Mouse (Mus musculus) T-helper 1 cell (primary cell): ENCODE measurements around the gene Plekhg6.

ENCODE experiments used
- in situ Hi-C: fragments of 300-600 bp; cut with MboI, MseI; formaldehyde crosslinking; loops from one replicate; pipeline ENCODE4 v1.15.1; 2025; ENCODE audit warnings: high pct_unique_total_duplicates

Gene Plekhg6

GRCm38 (mm10) chr6:125380372-125381360 is at the start of gene Plekhg6:
TSS of gene Plekhg6 (minus strand) at chr6:125380793.
- in situ Hi-C loops, result no loop called here

DNA sequence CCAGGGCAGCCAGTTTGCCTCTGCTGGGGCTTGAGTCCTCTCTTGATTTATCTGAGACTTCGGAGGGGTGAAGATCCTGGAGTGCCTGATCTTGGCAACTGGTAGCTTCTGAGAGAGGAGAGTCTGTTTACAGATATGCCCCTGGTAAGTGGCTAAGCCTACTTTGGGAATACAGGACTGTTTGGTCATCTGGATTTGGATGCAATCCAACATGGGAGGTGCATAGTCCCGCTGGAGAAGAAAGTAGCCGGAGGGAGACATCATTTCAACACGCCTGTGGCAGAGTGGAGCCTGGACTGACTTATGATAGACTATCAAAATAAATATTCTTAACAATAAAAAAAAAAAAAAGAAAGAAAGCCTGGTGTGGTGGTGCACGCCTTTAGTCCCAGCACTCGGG is 49.1 kb upstream of the Plekhg6 start:
- in situ Hi-C loops, result loop anchor here (5.0 kb wide), 1 partner anchor 53 kb away; no protein-coding TSS in a partner anchor

DNA sequence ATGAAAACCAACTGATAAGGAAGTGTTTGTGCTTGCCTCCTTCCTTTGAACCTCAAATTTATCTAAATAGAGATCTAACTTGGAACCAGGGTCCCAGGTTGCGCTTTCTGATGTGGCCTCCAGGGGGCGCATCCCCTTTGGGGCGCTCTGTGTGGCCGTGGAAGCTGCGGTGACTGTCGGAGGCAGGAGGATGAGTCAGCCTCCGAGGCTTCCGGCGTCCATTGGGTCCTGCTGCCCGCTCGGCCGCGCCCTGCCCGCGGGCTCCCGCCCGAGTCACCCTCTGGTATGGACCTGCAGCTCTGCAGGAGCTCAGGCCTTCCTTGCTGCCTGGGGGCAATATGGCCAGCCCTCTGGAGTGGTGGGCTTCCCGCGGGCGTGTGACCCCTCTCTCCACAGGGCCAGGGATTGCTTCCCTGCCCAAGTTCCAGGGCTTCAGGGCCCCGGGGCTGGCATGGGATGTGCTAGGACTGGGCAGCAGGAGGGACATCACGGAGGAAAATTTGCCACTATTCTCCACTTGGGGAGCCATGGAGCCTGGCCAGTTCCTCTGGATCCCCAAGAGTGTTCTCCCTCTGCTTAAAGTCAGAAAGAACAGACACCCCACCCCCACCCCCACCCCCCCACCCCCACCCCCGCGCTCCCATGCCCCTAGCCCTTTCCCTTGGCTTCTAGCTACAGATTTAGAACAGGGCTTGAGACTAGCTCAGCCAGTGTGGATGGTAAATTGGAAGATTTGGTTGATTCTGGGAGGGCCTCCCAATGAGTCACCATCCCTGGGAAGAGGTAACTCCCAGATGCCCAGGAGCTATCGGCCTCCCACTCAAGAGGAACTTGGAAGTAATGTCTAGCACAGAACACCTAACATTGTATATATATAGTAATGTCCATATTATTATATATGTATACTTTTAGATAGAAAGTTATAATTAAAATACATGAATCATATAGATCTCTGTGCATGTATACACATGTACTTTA is 46.1 kb upstream of the Plekhg6 start:
- in situ Hi-C loops, result loop anchor here (5.0 kb wide), 1 partner anchor 56 kb away; no protein-coding TSS in a partner anchor

GRCm38 (mm10) chr6:125425205-125426090 is 44.9 kb upstream of the Plekhg6 start:
- in situ Hi-C loops, result loop anchor here (5.0 kb wide), 1 partner anchor 57 kb away; no protein-coding TSS in a partner anchor

GRCm38 (mm10) chr6:125424156-125424555 is 43.6 kb upstream of the Plekhg6 start:
- in situ Hi-C loops, result loop anchor here (5.0 kb wide), 1 partner anchor 178 kb away; no protein-coding TSS in a partner anchor

GRCm38 (mm10) chr6:125423507-125423906 is 42.9 kb upstream of the Plekhg6 start:
- in situ Hi-C loops, result loop anchor here (5.0 kb wide), 1 partner anchor 179 kb away; no protein-coding TSS in a partner anchor

GRCm38 (mm10) chr6:125423099-125423498 is 42.5 kb upstream of the Plekhg6 start:
- in situ Hi-C loops, result loop anchor here (5.0 kb wide), 1 partner anchor 179 kb away; no protein-coding TSS in a partner anchor

DNA sequence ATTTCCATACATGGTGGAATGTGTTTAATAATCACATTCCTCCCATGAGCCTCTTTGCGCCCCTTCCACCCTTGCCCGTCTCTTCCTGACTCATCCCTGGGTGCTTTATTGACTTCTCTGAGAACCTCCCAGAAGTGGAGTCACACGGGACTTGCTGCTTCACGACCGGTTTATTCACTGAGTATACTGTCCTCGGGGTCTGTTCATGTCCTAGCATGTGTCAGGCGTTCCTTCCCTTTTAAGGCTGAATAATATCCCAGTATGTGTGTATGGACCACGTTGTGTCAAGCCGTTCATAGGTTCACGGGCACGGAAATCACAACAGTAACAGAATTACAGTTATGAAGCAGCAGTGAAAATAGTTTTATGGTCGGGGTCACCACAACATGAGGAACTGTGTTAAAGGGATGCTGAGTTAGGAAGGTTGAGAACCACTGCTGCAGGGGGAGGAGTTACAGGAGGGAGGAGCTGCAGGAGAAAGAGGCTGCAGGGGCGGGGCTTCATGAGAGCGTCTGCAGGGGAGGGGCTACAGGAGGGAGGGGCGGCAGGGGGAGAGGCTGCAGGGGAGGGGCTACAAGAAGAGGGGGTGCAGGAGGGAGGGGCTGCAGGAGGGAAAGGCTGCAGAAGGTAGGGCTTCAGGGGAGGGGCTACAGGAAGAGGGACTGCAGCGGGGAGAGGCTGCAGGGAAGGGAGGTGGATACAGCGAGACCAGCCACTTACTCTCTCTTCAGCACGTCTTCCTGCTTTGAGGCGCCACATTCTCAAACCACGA is 41.6 kb upstream of the Plekhg6 start:
- in situ Hi-C loops, result loop anchor here (5.0 kb wide), 1 partner anchor 180 kb away; no protein-coding TSS in a partner anchor

DNA sequence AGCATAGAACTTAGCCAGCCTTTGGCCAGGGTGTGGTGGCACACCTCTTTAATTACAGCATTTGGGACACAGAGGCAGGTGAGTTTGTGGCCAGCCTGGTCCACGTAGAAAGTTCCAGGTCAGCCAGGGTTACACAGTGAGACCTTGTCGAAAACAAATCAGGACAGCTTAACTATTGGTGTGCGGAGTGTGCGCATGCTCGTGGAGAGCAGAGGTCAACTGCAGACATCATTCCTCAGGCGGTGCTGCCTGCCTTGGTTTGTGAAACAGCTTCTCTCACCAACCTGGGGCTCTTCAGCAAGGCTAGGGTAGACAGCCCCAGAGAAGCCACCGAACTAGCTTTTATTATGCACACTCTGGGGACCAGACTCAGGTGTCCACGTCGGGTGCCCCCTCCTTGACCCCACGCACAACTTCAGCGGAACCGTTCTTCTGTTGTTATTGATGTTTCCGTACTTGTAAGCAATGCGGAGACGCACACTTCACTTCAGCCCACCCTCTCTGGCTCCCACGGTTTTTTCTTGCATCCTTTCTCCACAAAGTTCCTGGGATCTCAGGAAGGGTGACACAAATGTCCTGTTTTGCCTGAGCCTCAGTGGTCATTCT is 40.0 kb upstream of the Plekhg6 start:
- in situ Hi-C loops, result loop anchor here (5.0 kb wide), 1 partner anchor 182 kb away; no protein-coding TSS in a partner anchor

DNA sequence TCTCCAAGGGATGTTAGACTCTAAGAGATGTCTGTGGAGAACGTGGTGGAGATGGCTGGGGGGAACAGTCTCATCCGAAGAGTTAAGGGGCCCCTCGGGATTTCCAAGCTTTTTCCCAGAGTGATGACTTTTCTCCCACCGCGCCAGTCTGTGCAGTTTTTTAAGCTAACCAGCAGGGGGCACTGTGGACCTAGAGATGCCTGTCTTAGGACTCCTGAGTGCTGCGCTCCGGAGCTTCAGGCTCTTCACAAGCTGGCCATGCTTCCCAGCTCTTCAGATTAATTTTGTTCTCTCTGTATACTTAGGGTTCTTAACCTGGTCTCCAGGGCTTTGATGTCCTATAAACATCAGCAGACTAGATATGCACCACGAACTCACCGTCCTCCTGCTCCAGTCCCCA is 38.2 kb upstream of the Plekhg6 start:
- in situ Hi-C loops, result no loop called here

GRCm38 (mm10) chr6:125413326-125413725 is 32.7 kb upstream of the Plekhg6 start:
- in situ Hi-C loops, result no loop called here

DNA sequence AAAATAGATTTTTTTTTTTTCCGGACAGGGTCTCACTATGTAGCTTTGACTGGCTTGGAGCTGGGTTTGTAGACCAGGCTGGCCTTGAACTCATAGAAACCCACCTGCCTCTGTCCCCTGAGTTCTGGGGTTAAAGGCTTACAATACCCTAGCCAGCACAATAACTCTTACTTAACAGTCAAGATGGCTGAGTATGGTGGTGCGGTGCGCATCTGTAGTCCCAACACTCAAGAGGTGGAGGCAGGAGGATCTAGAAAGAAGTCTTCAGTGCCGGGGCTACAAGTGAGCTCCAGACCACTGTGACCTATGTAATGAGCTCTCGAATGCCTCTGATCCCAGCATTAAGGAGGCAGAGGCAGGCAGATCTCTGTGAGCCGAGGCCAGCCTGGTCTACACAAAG is 31.1 kb upstream of the Plekhg6 start:
- in situ Hi-C loops, result no loop called here

DNA sequence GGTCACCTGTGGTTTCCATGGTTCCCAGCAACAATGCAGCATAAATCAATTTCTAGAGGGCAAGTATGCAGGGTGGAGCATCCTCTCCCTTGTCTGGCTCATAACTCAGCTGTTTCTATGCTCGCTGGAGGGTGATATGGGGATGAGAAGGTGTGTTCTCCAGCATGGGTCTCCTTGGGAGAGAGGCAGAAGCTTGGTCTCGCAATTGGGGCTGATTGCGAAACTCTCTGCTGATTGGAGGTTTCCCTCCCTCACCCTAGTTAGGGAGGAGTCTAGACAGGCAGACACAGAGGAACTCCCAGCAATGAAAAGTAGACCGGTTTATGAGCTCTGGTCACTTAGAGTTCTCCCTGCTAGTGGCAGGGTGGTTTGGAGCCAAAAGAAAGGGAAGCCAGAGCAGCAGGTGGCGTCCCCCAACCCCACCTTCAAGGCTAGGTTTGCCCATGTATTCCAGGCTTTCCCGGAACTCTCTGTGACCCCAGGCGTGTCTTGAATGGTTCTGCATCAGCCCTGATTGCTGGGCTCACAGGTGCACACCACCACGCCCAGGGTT is 30.5 kb upstream of the Plekhg6 start:
- in situ Hi-C loops, result no loop called here

- in situ Hi-C loops, result no loop called here
Observed at GRCm38 (mm10) chr6:125410551-125410950, 30.0 kb upstream of the Plekhg6 start.

DNA sequence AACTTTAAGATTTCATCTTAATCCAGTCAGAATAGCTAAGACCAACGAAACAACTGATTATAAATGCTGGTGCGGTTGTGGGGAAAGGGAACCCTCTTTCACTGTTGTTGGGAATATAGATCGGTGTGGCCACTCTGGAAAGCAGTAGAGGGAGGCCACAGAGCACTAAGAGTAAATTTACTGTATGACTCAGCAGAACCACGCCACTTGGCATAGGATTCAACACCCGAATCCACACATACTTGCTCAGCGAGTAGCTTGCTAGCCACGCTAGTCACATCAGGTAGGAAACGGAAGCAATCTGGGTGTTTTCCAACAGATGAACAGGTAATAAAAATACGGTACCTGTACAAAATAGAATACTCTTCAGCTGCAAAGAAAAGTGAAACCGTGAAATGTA is 27.1 kb upstream of the Plekhg6 start:
- in situ Hi-C loops, result no loop called here

GRCm38 (mm10) chr6:125407224-125407623 is 26.6 kb upstream of the Plekhg6 start:
- in situ Hi-C loops, result no loop called here

DNA sequence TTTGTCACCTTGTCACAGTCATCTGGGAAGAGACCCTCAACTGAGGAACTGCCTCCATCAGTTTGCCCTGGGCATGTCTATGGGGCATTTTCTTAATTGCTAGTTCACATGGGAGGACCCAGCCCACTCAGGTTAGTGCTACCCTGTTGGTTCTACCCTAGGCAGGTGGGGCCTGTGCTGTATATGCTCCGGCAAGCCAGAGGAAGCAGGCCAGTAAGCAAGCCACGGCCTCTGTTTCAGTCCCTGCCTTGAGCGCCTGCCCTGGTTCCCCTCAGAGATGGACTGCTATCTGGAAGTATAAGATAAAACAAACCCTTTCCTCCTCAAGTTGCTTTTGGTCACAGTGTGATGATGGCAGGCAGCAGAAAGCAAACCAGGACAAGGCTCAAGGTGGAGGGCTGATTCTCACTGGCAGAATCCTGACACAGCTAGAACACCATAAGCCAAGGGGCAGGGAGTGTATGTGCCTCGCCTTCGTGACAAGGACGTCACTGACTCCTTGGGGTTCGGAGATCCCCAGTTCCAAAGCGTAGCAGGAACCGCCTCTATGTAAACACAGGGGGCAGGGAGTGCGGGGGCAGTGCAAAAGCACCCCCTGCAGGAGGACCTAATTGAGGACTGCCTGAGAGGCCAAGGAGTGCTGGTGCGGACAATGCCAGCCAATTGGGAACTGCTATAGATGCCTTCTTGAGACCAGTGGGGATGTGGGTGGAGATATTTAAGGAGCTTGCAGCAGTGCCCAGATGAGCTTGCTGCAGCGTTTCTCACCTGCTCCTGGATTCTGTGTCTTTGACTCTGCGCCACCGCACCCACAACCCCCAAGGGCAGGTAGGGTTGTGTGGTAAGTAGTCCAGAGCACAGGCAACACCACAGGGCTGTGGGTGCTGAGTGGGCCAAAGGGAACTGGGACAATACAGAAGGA is 25.1 kb upstream of the Plekhg6 start:
- in situ Hi-C loops, result no loop called here

- in situ Hi-C loops, result no loop called here
Observed at GRCm38 (mm10) chr6:125389853-125390252, 9.3 kb upstream of the Plekhg6 start.
